Mouse (Mus musculus) G1E (cell line): Measurements from ENCODE around the gene Rasal2.

Experiments used
- CTCF ChIP-seq: IDR thresholded peaks from 2 replicates; pipeline ENCODE4 v1.5.1; 2012; ENCODE audit warnings: low read depth, low read length, inconsistent platforms, mixed read lengths
- GATA1 ChIP-seq: IDR thresholded peaks from 2 replicates; pipeline ENCODE4 v1.6.1; 2012; ENCODE audit warnings: borderline replicate concordance, low read length, inconsistent platforms, mixed read lengths
- TAL1 ChIP-seq: conservative IDR thresholded peaks from 2 replicates; pipeline ENCODE4 v1.6.1; 2012; ENCODE audit warnings: low read depth, low read length, inconsistent platforms, mixed read lengths

DNA sequence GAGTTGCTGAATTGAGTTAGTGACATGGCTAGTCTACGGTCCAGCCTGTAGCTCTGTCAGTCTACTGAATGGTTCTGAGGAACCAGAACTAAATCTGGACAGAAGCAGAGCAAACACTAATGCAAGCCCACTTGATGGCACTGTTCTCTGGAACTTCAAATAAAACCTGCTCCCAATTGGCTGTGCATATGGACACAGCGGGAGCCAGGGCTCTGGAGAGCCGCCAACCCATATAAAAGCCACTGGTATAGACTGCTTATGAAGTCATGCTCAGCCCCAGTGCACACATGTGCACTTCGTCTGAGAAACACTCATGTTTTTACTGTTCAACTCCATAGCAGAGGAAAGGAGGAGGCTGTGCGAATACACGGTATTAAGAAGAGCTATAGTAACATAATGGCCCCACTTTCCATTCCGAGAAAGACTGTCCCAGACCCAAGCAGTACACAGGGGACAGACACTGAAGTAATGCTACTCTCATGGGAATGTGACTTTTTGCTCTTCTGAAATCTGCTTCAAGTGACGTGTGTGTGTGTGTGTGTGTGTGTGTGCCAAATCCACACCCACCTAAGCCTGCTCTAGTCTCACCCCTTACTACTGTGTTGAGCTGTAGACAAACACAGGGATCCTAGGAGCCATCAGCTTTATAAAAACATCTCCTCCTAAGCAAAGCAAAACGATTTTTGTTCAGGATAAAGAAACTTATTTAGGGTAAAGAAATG, 275.1 kb downstream of the Rasal2 start:
- TF ChIP-seq CTCF (no peak), GATA1 (no peak), TAL1 (no peak)
